Mouse (Mus musculus) kidney, postnatal 36 days (tissue): ENCODE results near the gene Kcnj6.
A peak's percentile ranks its signal among the peaks of the same experiment; 100 is the strongest.

ENCODE experiments used
- DNase-seq, 2 experiments: peaks; one replicate each; pipeline ENCODE4 v3.0.0; 2021 to 2022; ENCODE audit warnings: mixed read lengths in 2 of 2

The Kcnj6 gene

GRCm38 (mm10) chr16:94931343-94932301, 65.9 kb downstream of the Kcnj6 start:
- DNase-seq, result no peak

- DNase-seq, result no peak
Observed at GRCm38 (mm10) chr16:94925364-94925763, 72.1 kb downstream of the Kcnj6 start.

- DNase-seq, result no peak
Observed at GRCm38 (mm10) chr16:94919177-94919576, 78.3 kb downstream of the Kcnj6 start.

- no peak for DNase-seq
Observed at GRCm38 (mm10) chr16:94906026-94906425, 91.5 kb downstream of the Kcnj6 start.

- DNase-seq, result no peak
Observed at GRCm38 (mm10) chr16:94898832-94899231, 98.7 kb downstream of the Kcnj6 start.

- DNase-seq, result no peak
Observed at GRCm38 (mm10) chr16:94892162-94892650, 105.3 kb downstream of the Kcnj6 start.

GRCm38 (mm10) chr16:94890581-94890980, 106.9 kb downstream of the Kcnj6 start:
- DNase-seq, result no peak

GRCm38 (mm10) chr16:94890056-94890455, 107.4 kb downstream of the Kcnj6 start:
- peak; percentile 20 to 44 for DNase-seq

- no peak for DNase-seq
Observed at GRCm38 (mm10) chr16:94888554-94888953, 108.9 kb downstream of the Kcnj6 start.

- DNase-seq, result no peak
Observed at GRCm38 (mm10) chr16:94886398-94886797, 111.1 kb downstream of the Kcnj6 start.

GRCm38 (mm10) chr16:94885062-94885461, 112.4 kb downstream of the Kcnj6 start:
- no peak for DNase-seq

GRCm38 (mm10) chr16:94883909-94884308, 113.6 kb downstream of the Kcnj6 start:
- DNase-seq, result no peak

GRCm38 (mm10) chr16:94883196-94883595, 114.3 kb downstream of the Kcnj6 start:
- DNase-seq, result no peak

GRCm38 (mm10) chr16:94882111-94882510, 115.4 kb downstream of the Kcnj6 start:
- no peak for DNase-seq

- DNase-seq, result no peak
Observed at GRCm38 (mm10) chr16:94872614-94873272, 124.8 kb downstream of the Kcnj6 start.

GRCm38 (mm10) chr16:94868354-94868753, 129.1 kb downstream of the Kcnj6 start:
- no peak for DNase-seq

GRCm38 (mm10) chr16:94866300-94866956, 131.1 kb downstream of the Kcnj6 start:
- peak; percentile 13 to 57 for DNase-seq

- no peak for DNase-seq
Observed at GRCm38 (mm10) chr16:94865796-94866195, 131.7 kb downstream of the Kcnj6 start.

- DNase-seq, result no peak
Observed at GRCm38 (mm10) chr16:94865101-94865500, 132.4 kb downstream of the Kcnj6 start.

- DNase-seq, result no peak
Observed at GRCm38 (mm10) chr16:94863475-94863874, 134.0 kb downstream of the Kcnj6 start.

GRCm38 (mm10) chr16:94855990-94856389, 141.5 kb downstream of the Kcnj6 start:
- DNase-seq, result no peak

GRCm38 (mm10) chr16:94852407-94853160, 144.9 kb downstream of the Kcnj6 start:
- no peak for DNase-seq
